Mouse (Mus musculus): Measurements from ENCODE around the gene Gucy2c.

The Gucy2c gene

GRCm38 (mm10) chr6:136672467-136672866 lies 109.1 kb downstream of the Gucy2c start:
- CTCF ChIA-PET: no interaction called here

DNA sequence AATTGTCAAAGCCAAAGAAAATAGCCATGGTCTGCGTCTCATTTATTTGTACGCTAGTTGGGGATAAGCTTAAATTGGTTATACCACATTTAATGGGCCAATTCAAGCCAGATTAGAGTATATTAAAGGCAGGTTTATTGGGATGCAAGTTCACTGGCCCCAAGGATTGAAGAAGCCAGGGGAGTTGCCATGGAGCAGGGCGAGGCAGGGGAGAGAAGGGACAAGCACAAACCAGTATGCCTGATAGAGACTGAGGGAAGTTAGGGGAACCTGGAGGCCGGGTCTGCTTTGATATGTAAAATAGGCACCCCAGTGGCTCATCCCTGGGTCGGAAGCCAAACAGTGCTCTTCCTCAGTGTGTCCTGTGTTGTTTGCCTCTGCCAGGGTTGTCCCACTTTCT lies 112.3 kb downstream of the Gucy2c start:
- CTCF ChIA-PET: no interaction called here

DNA sequence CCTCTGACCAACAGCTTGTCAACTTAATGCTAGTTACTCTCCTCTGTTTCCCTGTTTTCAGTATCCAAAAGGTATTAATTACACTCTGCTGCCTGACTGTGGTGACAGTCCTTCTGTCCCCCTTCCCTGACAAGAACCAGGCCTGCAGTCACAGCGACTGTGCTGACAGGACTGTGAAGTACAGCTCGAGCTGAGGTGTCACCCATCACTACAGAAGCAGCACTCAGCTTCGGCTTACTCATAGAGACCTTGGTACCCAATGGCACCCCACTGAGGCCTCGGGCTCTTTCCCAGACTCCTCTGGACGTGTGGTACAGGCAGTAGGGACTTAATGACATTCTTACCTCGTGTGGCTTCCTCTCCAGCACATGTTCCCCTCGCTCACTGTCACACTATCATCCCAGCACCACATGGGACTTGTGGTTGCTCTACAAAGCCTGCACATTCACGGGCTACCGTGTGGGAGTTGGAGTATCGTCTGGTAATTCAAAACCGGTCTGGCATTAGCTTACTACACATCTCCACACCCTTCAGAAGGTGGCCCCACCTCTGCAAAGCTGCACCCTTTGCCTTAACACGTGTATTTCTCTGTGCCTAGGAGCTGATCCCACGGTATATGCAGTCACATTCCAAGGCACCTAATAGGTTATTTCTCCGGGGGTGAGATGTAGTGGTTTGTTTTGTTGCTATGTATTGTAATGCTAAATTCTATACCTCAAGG lies 113.1 kb downstream of the Gucy2c start:
- CTCF ChIA-PET: no interaction called here

GRCm38 (mm10) chr6:136662063-136662462 lies 119.5 kb downstream of the Gucy2c start:
- CTCF ChIA-PET: no interaction called here

DNA sequence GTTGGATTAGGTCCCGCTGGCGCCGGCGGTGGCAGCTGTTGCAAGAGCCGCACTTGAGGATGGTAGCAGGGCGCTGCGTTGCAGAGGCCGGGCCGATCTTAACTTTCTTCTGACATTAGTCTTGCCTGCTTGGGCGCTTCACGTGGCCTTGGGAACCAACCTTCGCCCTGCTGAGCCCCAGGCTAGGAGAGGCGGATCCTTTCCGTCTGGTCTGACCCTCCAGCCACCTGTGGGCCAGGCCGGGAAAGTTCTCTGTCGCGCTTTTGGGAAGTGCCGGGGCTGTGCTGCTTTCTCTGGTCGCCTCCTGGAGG lies 119.9 kb downstream of the Gucy2c start, which contains the start of gene Plbd1:
TSS of gene Plbd1 (minus strand) at position 223 of the 311 bp plus-strand sequence.
- CTCF ChIA-PET: no interaction called here

- CTCF ChIA-PET: no interaction called here
Observed at GRCm38 (mm10) chr6:136660831-136661705, 120.5 kb downstream of the Gucy2c start.

DNA sequence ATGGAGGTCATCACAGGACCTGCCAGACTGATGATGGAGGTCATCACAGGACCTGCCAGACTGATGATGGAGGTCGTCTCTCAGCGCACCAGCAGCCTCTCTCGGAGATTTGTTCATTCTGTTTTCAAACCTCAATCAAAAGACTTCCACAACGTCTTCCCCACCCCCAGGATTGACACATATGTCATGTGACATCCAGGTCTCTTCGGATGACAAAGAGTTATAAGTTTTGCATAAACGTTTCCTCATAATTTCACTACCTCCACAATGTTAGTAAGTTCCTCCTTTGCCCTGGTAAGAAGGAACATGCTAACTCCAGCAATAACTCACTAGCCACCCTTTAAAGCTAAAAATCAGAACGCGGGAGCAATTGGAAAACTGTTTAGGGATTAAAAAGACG lies 122.3 kb downstream of the Gucy2c start:
- CTCF ChIA-PET: interaction anchor here (0.8 kb wide), 1 partner anchor 86 kb away, joined by 3 read pairs; no protein-coding TSS in a partner anchor

DNA sequence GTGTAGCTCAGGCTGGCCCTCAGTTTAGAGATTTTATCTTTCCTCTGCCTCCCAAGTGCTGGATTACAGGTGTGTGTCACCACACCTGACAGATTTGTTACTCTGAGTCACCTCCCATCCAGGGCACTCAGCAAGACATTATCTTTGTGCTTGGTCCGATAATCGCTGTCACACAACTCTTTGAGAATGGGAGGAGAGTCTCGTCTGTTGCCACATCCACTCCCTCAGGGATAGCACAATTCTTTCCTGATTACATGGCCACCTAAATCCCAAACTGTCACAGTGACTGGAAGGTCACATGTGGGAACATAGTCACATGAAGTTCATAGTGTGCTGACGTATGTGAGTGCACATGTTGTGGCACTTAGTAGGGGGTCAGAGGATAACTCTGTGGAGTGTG lies 123.3 kb downstream of the Gucy2c start:
- CTCF ChIA-PET: no interaction called here

DNA sequence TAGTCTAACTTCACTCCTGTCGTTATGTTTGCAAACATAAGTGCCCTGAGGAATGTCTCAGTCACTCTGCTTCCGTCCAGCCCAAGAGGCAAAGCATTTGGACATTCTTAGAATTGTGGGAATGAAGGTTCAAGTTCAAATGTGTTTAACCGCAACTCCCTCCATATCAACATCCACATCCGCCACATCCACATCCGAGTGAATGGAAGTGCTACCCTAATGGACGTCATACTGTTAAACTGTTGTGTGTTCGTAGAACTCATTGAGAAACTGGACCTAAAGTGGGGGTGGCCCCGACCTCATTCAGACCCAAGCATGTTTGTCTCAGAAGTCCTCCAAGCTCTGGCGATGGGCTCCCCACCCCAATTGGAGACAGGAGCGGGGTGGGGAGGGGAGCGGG lies 125.8 kb downstream of the Gucy2c start:
- CTCF ChIA-PET: interaction anchor here (0.8 kb wide), 1 partner anchor 23 kb away, joined by 3 read pairs; no protein-coding TSS in a partner anchor

DNA sequence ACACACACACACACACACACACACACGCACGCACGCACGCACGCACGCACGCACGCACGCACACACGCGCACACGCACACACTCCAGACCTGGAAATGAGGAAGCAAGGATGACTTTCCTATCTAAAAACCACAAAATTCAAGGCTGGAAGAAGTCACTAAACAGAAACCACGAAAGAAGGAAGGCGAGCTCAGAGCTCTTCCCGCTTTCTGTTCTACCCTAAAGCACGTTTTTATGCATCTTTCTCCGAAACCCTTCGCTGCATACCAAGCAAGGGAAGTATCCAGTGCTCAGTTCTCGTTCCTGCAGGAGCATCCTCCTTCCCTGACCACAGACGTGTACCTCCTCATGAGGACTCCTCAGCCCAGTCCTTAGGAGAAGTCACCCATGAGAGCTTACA lies 127.1 kb downstream of the Gucy2c start:
- CTCF ChIA-PET: interaction anchor here (0.5 to 1.1 kb wide), 2 partner anchors 10 to 35 kb away, joined by 3 read pairs; no protein-coding TSS in a partner anchor

DNA sequence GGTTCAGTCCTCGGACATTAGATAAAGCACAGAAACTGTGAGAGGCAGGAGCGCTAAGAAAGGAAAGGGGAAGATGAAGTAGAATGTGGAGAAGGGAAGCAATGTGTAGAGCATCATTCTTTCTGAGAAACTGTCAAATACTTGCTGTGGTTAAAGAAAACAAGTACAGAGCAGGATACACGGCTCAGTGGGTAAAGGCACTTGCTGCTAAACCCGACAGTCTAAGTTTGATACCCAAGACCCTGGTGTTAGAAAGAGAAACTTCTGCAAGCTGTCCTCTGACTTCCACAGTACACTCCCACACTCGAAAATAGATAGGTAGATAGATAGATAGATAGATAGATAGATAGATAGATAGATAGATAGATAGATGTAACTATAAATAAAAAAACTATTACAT lies 128.2 kb downstream of the Gucy2c start:
- CTCF ChIA-PET: interaction anchor here (1.1 kb wide), 1 partner anchor 36 kb away, joined by 3 read pairs; no protein-coding TSS in a partner anchor

- CTCF ChIA-PET: no interaction called here
Observed at GRCm38 (mm10) chr6:136650664-136651063, 130.9 kb downstream of the Gucy2c start.

DNA sequence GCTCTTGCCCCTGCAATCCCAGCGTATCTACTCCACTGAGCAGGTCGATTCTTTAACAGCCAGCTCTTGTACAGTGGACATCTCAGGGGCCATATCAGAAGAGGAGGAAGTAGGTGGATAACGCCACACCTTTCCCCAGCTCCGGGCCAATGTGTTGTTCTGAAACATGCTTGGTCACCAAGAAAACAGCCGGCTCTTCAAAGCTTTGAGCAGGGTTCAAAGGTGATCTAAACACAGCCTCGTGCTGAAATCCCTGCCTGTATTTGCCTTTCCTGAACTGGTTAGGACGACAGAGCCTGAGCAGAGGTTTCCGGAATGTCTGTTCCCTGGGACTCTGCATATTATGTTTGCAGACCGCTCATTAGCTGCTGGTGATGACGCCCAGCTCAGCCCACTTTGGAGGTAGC lies 134.1 kb downstream of the Gucy2c start:
- CTCF ChIA-PET: interaction anchor here (0.6 to 1.2 kb wide), 2 partner anchors 31 to 127 kb away, joined by 3 to 8 read pairs; no protein-coding TSS in a partner anchor
